Mouse (Mus musculus): ENCODE results near the gene Snx13.

DNA sequence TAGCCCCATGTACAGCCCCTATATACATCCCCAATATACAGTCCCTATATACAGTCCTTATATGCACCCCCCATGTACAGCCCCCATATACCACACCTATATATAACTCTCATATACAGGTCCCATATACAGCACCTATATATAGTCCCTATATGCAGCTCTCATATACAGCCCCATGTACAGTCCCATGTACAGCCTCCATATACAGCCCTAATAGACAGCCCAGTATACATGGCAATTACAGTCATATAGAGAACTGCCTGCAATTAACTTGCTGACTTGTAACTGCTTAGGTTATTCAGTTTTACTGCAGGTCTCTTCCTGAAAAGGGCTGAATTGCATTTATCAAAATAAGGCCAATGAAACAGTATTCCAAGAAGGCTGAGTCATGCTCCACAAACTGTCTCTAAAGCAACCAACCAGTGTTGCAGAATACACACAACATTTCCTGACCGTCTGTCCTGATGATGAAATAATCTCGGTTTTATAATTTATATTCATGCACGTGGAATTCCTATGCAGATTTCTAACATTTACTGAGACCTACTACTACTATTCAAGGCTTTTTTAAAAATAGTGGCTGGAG lies 49.3 kb upstream of the Snx13 start:
- no peak for TF ChIP-seq GATA1 (IDR thresholded peaks at IDR 0.05; ENCODE audit: borderline replicate concordance, low read length)
- no peak for TF ChIP-seq FLI1 (IDR thresholded peaks at IDR 0.05; ENCODE audit: low read length)

Measured in megakaryocyte, embryonic 14.5 days (primary cell).